Mouse (Mus musculus) kidney, adult 2 months (tissue): ENCODE data around the gene Mknk1. TPM values are rescaled to one million over a fixed set of nuclear protein-coding genes. Genes with fewer than 3 reads are reported as not detected.

ENCODE experiments used
- DNase-seq: peaks from one replicate; pipeline ENCODE4 v3.0.0; 2021
- H3K27ac ChIP-seq: fragments of 200-500 bp; 2 replicates; pipeline ENCODE4 v1.5.1; 2012; ENCODE audit warnings: low read depth, low read length, control low read depth, inconsistent platforms; ENCODE audit not compliant: insufficient read depth
- H3K27me3 ChIP-seq: fragments of 200-500 bp; replicated peaks from 2 replicates; pipeline ENCODE4 v1.6.1; 2012; ENCODE audit warnings: mild to moderate bottlenecking, moderate library complexity, low read length, inconsistent platforms; ENCODE audit not compliant: control insufficient read depth, insufficient read depth
- H3K36me3 ChIP-seq: fragments of 200-500 bp; 2 replicates; pipeline ENCODE4 v1.6.1; 2012; ENCODE audit warnings: mild to moderate bottlenecking, moderate library complexity, low read length, inconsistent platforms; ENCODE audit not compliant: control insufficient read depth, insufficient read depth
- H3K4me1 ChIP-seq: fragments of 200-500 bp; 2 replicates; pipeline ENCODE4 v1.6.1; 2011; ENCODE audit warnings: low read length; ENCODE audit not compliant: control insufficient read depth, insufficient read depth
- H3K4me3 ChIP-seq: fragments of 200-500 bp; 2 replicates; pipeline ENCODE4 v1.5.1; 2011; ENCODE audit warnings: mild to moderate bottlenecking, low read depth, low read length, control low read depth; ENCODE audit not compliant: insufficient read depth
- CTCF ChIP-seq: fragments of 200-500 bp; conservative IDR thresholded peaks from 2 replicates; pipeline ENCODE4 v1.5.1; 2011; ENCODE audit warnings: low read depth, mild to moderate bottlenecking, control low read depth, low read length, moderate library complexity, mixed read lengths; ENCODE audit not compliant: insufficient read depth, insufficient read length
- POLR2A ChIP-seq: fragments of 200-500 bp; IDR thresholded peaks from one replicate; pipeline ENCODE4 v1.6.1; 2011; ENCODE audit warnings: low read depth, low read length, control low read depth
- WGBS: fragments of 180-500 bp; shearing (Covaris S2); methylation state at CpG from one replicate; pipeline ENCODE4 v1.1.7; 2018; 5-methylcytosine and 5-hydroxymethylcytosine counted together
- polyA plus RNA-seq: library from polyadenylated mRNA; depleted of rRNA; stranded (reverse); fragments of >200 nt; gene quantifications from 2 replicates; pipeline ENCODE4 v1.2.3, GENCODE M21; 2012

Gene Mknk1
- polyA plus RNA-seq, 1 experiment: 30.6 TPM

DNA sequence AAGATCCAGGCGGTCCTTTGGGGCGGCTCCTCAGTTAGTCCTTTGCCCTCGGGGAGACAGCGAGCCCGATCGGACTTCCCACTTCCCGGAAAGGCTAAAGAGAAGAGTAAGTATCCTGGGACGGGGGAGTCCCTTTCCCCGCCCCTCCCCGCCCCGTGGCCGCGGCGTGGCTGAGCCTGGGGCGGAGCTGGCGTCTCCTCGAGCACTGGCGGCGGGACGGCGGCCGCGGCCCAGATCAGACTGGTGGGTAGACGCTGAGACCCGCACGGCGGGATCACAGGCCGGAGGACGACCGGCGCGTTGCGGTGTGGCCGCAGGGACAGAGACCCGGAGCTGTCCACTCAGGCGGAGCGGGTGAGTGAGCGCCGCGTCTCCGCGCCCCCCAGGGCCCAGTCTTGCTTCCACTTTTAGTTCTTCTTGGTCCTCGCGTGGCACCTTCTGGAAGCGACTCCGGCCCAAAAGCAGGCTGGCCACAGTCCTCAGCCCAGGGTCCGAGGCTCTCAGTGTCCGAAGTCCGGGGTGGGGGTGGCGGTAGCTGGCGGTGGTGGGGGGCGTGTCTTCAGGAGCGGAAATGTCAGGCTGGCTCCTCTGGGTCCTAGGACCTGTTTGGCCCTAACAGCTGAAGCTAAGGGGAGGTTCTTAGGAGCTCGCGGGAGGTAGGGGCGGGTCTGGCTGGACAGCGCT, 11.0 kb upstream of the Mknk1 start, which contains the start of gene Mob3c:
Gene Mob3c (plus strand): TSS at position 205 of the 684 bp plus-strand sequence.
- DNase-seq: peak; percentile 93
- H3K36me3 ChIP-seq: no peaks in the 10 kb centered on the region; the same call in 1 of the 2 replicates
- peak within 1 kb of the TSS; percentile 85 for H3K4me3 ChIP-seq
- WGBS: 1% methylated on average over 54 of the region's 57 CpGs
- H3K27me3 ChIP-seq: no peaks in the 10 kb centered on the region
- peak; percentile 46 for TF ChIP-seq POLR2A
- TF ChIP-seq CTCF: no peak
- H3K27ac ChIP-seq: peak within 1 kb of the TSS; percentile 79
- peaks cover 3% of the 10 kb centered on the region; the same call in 1 of the 2 replicates for H3K4me1 ChIP-seq

- no peak overlapping the region for H3K27ac ChIP-seq
- DNase-seq: no peak
Measured at GRCm38 (mm10) chr4:115828572-115828902, 10.5 kb upstream of the Mknk1 start.

GRCm38 (mm10) chr4:115830491-115830890, 8.5 kb upstream of the Mknk1 start:
- Histone ChIP-seq H3K4me1 (peaks cover 3% of the 10 kb centered on the region; the same call in 1 of the 2 replicates), H3K4me3 (no peak overlapping the region), H3K36me3 (no peaks in the 10 kb centered on the region; the same call in 1 of the 2 replicates), H3K27ac (no peak overlapping the region), H3K27me3 (no peaks in the 10 kb centered on the region)
- WGBS: 58% methylated on average over 5 of the region's 5 CpGs
- no peak for TF ChIP-seq POLR2A
- no peak for TF ChIP-seq CTCF
- DNase-seq: peak; percentile 24

More at GRCm38 (mm10) chr4:115828572-115828902, 10.5 kb upstream of the Mknk1 start:
- 12% methylated on average over 8 of the region's 8 CpGs for WGBS
- Histone ChIP-seq H3K4me3 (peak overlapping the region; percentile 85), H3K4me1 (peaks cover 3% of the 10 kb centered on the region; the same call in 1 of the 2 replicates), H3K27me3 (no peaks in the 10 kb centered on the region), H3K36me3 (no peaks in the 10 kb centered on the region; the same call in 1 of the 2 replicates)
- TF ChIP-seq CTCF (no peak), POLR2A (no peak)

GRCm38 (mm10) chr4:115831221-115831620, 7.8 kb upstream of the Mknk1 start:
- no peak for TF ChIP-seq CTCF
- TF ChIP-seq POLR2A: no peak
- H3K4me3 ChIP-seq: no peak overlapping the region
- DNase-seq: no peak
- no peaks in the 10 kb centered on the region for H3K27me3 ChIP-seq
- no peak overlapping the region for H3K27ac ChIP-seq
- 94% methylated on average over 22 of the region's 22 CpGs for WGBS
- no peaks in the 10 kb centered on the region; the same call in 1 of the 2 replicates for H3K36me3 ChIP-seq
- H3K4me1 ChIP-seq: peaks cover 3% of the 10 kb centered on the region; the same call in 1 of the 2 replicates

GRCm38 (mm10) chr4:115832040-115832439, 7.0 kb upstream of the Mknk1 start:
- TF ChIP-seq CTCF (no peak), POLR2A (no peak)
- H3K4me3 ChIP-seq: no peak overlapping the region
- H3K4me1 ChIP-seq: peaks cover 3% of the 10 kb centered on the region; the same call in 1 of the 2 replicates
- H3K36me3 ChIP-seq: no peaks in the 10 kb centered on the region; the same call in 1 of the 2 replicates
- no peak overlapping the region for H3K27ac ChIP-seq
- WGBS: 60% methylated on average over 2 of the region's 2 CpGs
- H3K27me3 ChIP-seq: no peaks in the 10 kb centered on the region
- DNase-seq: no peak

- Histone ChIP-seq H3K4me1 (peaks cover 6% of the 10 kb centered on the region; the same call in 1 of the 2 replicates), H3K36me3 (no peaks in the 10 kb centered on the region; the same call in 1 of the 2 replicates), H3K27ac (no peak overlapping the region), H3K27me3 (no peaks in the 10 kb centered on the region), H3K4me3 (no peak overlapping the region)
- 74% methylated on average over 2 of the region's 2 CpGs for WGBS
- TF ChIP-seq POLR2A (no peak), CTCF (no peak)
- DNase-seq: no peak
Measured at GRCm38 (mm10) chr4:115835576-115835975, 3.4 kb upstream of the Mknk1 start.

- H3K27ac ChIP-seq: no peak overlapping the region
Measured at GRCm38 (mm10) chr4:115838196-115838595, 802 bp upstream of the Mknk1 start.

More at GRCm38 (mm10) chr4:115838196-115838595, 802 bp upstream of the Mknk1 start:
- no peak overlapping the region for H3K4me3 ChIP-seq
- TF ChIP-seq CTCF (no peak), POLR2A (no peak)
- 80% methylated on average over 4 of the region's 4 CpGs for WGBS
- DNase-seq: no peak
- H3K27me3 ChIP-seq: no peaks in the 10 kb centered on the region
- H3K36me3 ChIP-seq: no peaks in the 10 kb centered on the region; the same call in 1 of the 2 replicates
- peaks cover 6% of the 10 kb centered on the region; the same call in 1 of the 2 replicates for H3K4me1 ChIP-seq
